Mouse (Mus musculus): ENCODE data around the gene Meox1. TPM values are rescaled to one million over a fixed set of nuclear protein-coding genes. Genes with fewer than 3 reads are reported as not detected.
A peak's percentile ranks its signal among the peaks of the same experiment; 100 is the strongest.

Meox1 gene
- polyA plus RNA-seq, 2 experiments: 15.2 to 20.8 TPM

DNA sequence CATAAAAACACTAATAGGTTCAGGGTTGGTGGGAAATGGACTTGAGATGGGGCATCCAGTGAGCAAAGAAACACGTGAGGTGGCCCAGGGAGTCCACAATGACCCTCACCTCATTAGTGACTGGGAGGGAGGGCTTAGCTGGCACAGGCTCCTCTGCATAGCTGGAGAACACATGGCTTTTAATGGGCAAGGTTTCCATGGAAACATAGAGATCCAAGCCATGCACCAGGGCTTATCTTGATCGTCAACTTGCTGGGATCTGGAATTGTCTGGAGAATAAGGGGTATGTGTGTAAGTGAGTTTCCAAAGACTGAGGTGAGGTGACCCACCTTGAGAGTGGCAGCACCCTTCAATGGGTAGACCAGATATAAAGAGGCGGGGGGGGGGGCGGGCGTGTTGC is 19.2 kb downstream of the Meox1 start:
- ATAC-seq (ENCODE audit: low FRiP score, low read depth) (no peak), DNase-seq (ENCODE audit: low spot score) (no peak)
- Histone ChIP-seq H3K4me1 (ENCODE audit: control insufficient read depth, insufficient read depth, low read length) (peaks cover 34% of the 10 kb centered on the region), H3K9me3 (ENCODE audit: control insufficient read depth, low read length) (no peaks in the 10 kb centered on the region), H3K36me3 (ENCODE audit: control insufficient read depth, insufficient read depth, low read length) (no peaks in the 10 kb centered on the region), H3K27me3 (ENCODE audit: control insufficient read depth, insufficient read depth, low read length) (no peaks in the 10 kb centered on the region), H3K4me2 (replicated peaks; ENCODE audit: low read depth, low read length, severe bottlenecking) (no peak overlapping the region), H3K9ac (ENCODE audit: low read depth, low read length, severe bottlenecking) (no peak overlapping the region), H3K27ac (replicated peaks; ENCODE audit: low read depth, low read length) (no peak overlapping the region), H3K4me3 (replicated peaks; ENCODE audit: low read length) (no peak overlapping the region)
- no peak for TF ChIP-seq POLR2A (IDR thresholded peaks at IDR 0.05; ENCODE audit: borderline replicate concordance, extremely low read depth, insufficient read depth, insufficient read length)
- WGBS: 47% methylated on average over 5 of the region's 5 CpGs

DNA sequence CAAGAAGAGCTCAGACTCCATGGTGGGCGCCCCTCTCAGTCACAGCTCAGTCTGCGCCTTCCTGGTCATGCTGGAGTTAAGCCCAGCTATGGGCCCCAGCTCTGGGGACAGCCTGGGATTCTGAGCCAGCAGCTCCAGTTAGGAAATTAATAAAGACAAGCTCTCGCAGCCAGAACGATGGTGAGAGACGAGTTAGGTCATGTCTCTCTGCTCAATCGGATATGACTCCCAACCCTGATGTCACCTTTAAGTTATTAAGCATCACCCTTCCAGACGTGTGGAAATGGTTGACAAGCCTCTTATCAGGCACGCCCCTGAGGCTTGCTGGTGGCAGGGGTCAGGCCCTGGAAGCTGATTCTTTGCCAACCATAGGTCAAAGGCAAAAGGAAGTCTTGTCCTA is 20.3 kb downstream of the Meox1 start:
- Histone ChIP-seq H3K4me1 (ENCODE audit: control insufficient read depth, insufficient read depth, low read length) (peaks cover 27% of the 10 kb centered on the region), H3K9me3 (ENCODE audit: control insufficient read depth, low read length) (no peaks in the 10 kb centered on the region), H3K4me3 (replicated peaks; ENCODE audit: low read length) (no peak overlapping the region), H3K27me3 (ENCODE audit: control insufficient read depth, insufficient read depth, low read length) (no peaks in the 10 kb centered on the region), H3K36me3 (ENCODE audit: control insufficient read depth, insufficient read depth, low read length) (no peaks in the 10 kb centered on the region), H3K27ac (replicated peaks; ENCODE audit: low read depth, low read length) (peak overlapping the region; percentile 48; the same call in 1 of the 2 replicates), H3K4me2 (replicated peaks; ENCODE audit: low read depth, low read length, severe bottlenecking) (no peak overlapping the region), H3K9ac (ENCODE audit: low read depth, low read length, severe bottlenecking) (no peak overlapping the region)
- no peak for TF ChIP-seq POLR2A (IDR thresholded peaks at IDR 0.05; ENCODE audit: borderline replicate concordance, extremely low read depth, insufficient read depth, insufficient read length)
- DNase-seq (ENCODE audit: low spot score) (peak; percentile 42), ATAC-seq (ENCODE audit: low FRiP score, low read depth) (peak; percentile 53)
- WGBS: 39% methylated on average over 8 of the region's 8 CpGs

DNA sequence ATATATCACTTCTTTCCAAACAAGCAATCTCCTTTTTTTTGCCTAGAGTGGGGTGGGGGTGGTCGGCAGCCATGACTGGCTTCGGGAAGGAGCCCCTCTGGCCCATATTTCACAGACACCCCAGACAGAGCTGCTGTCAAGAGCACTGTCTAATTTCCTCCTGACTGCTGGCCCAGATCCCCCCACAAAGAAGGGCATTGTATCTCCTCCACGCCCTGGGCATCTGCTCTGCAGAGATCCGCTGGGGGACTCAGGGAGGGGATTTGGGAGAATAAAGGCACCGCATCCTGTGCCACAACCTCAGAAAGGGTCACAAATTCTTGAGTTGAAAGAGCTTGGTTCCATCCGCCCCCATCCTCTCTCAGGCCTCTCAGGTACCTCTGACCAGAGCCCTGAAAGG is 22.7 kb downstream of the Meox1 start:
- ATAC-seq (ENCODE audit: low FRiP score, low read depth): no peak
- H3K4me3 ChIP-seq (replicated peaks; ENCODE audit: low read length): no peak overlapping the region
- H3K4me2 ChIP-seq (replicated peaks; ENCODE audit: low read depth, low read length, severe bottlenecking): no peak overlapping the region
- no peak overlapping the region for H3K9ac ChIP-seq (ENCODE audit: low read depth, low read length, severe bottlenecking)
- no peaks in the 10 kb centered on the region for H3K27me3 ChIP-seq (ENCODE audit: control insufficient read depth, insufficient read depth, low read length)
- H3K4me1 ChIP-seq (ENCODE audit: control insufficient read depth, insufficient read depth, low read length): peaks cover 31% of the 10 kb centered on the region
- no peaks in the 10 kb centered on the region for H3K9me3 ChIP-seq (ENCODE audit: control insufficient read depth, low read length)
- 52% methylated on average over 6 of the region's 6 CpGs for WGBS
- TF ChIP-seq POLR2A (IDR thresholded peaks at IDR 0.05; ENCODE audit: borderline replicate concordance, extremely low read depth, insufficient read depth, insufficient read length): no peak
- H3K27ac ChIP-seq (replicated peaks; ENCODE audit: low read depth, low read length): no peak overlapping the region
- DNase-seq (ENCODE audit: low spot score): no peak
- H3K36me3 ChIP-seq (ENCODE audit: control insufficient read depth, insufficient read depth, low read length): no peaks in the 10 kb centered on the region

DNA sequence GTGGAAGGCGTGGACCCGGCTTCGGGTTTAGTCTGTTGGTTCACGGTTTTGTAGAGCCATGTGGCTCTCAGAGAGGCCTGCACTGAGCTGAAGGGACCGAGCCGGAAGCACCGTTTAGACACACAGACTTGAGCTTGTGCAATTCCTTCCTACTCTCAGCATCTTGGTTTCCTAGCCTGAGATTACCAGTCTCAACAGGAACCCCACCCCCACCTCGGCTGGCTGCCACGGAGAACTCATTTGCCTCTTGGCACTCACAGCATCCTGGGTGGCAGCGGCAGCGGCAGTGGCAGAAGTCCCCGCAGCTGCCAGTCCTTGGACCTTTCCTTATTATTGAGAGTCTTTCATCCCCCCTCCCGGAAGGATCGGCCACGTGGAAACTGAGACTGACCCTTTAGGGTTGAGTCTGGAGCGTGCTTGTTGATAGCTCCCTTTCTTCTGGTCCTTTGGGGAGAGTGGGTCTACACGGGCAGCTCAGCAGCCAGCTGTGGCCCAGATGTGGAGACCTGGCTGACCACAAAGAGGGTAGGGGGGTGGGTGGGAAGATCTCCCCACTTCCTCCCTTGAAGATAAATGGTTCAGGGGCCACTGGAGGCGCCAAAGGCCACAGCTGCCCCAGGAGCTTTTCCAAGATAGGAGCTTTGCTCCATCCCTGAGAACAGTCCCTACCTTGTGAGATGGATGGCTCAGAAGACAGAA is 24.0 kb downstream of the Meox1 start:
- H3K4me2 ChIP-seq (replicated peaks; ENCODE audit: low read depth, low read length, severe bottlenecking): no peak overlapping the region
- no peaks in the 10 kb centered on the region for H3K27me3 ChIP-seq (ENCODE audit: control insufficient read depth, insufficient read depth, low read length)
- no peaks in the 10 kb centered on the region for H3K9me3 ChIP-seq (ENCODE audit: control insufficient read depth, low read length)
- WGBS: 41% methylated on average over 18 of the region's 18 CpGs
- peaks cover 31% of the 10 kb centered on the region for H3K4me1 ChIP-seq (ENCODE audit: control insufficient read depth, insufficient read depth, low read length)
- DNase-seq (ENCODE audit: low spot score): no peak
- no peaks in the 10 kb centered on the region for H3K36me3 ChIP-seq (ENCODE audit: control insufficient read depth, insufficient read depth, low read length)
- H3K4me3 ChIP-seq (replicated peaks; ENCODE audit: low read length): no peak overlapping the region
- no peak for TF ChIP-seq POLR2A (IDR thresholded peaks at IDR 0.05; ENCODE audit: borderline replicate concordance, extremely low read depth, insufficient read depth, insufficient read length)
- H3K9ac ChIP-seq (ENCODE audit: low read depth, low read length, severe bottlenecking): no peak overlapping the region
- ATAC-seq (ENCODE audit: low FRiP score, low read depth): no peak
- no peak overlapping the region for H3K27ac ChIP-seq (replicated peaks; ENCODE audit: low read depth, low read length)

DNA sequence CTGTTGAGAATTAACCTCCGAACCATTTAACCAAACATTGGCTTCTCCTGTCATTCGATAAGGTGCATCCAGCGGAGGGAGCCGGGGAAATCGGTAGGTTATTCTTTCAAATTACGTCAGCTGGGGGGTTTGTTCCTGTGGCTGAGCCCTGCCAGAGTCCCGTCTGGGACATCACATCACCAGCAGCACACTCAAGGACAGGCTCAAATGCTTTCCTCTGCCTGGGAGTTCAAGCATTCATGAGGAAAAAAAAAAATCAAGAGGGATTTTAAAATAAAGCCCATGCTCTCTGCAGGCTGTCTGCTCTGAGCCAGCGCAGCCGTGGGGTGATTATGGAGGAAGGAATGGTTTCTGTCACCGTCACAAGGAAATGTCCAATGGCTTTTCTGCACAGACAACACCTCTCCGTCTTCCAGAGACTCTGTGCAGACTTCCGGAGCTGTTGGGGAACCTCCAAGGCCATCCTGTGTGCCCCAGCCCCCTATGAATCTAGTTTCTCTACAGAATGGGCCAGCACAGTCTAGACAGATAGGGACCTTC is 26.6 kb downstream of the Meox1 start:
- 32% methylated on average over 12 of the region's 12 CpGs for WGBS
- H3K4me1 ChIP-seq (ENCODE audit: control insufficient read depth, insufficient read depth, low read length): peaks cover 16% of the 10 kb centered on the region
- 0 out of 2 replicates have a peak overlapping the region, but pooled peaks have one; percentile 7 for H3K4me2 ChIP-seq (replicated peaks; ENCODE audit: low read depth, low read length, severe bottlenecking)
- H3K9me3 ChIP-seq (ENCODE audit: control insufficient read depth, low read length): no peaks in the 10 kb centered on the region
- H3K27ac ChIP-seq (replicated peaks; ENCODE audit: low read depth, low read length): peak overlapping the region; percentile 52
- no peak overlapping the region for H3K9ac ChIP-seq (ENCODE audit: low read depth, low read length, severe bottlenecking)
- DNase-seq (ENCODE audit: low spot score) (no peak), ATAC-seq (ENCODE audit: low FRiP score, low read depth) (peak; percentile 55; the same call in 1 of the 2 replicates)
- no peak for TF ChIP-seq POLR2A (IDR thresholded peaks at IDR 0.05; ENCODE audit: borderline replicate concordance, extremely low read depth, insufficient read depth, insufficient read length)
- no peak overlapping the region for H3K4me3 ChIP-seq (replicated peaks; ENCODE audit: low read length)
- no peaks in the 10 kb centered on the region for H3K36me3 ChIP-seq (ENCODE audit: control insufficient read depth, insufficient read depth, low read length)
- no peaks in the 10 kb centered on the region for H3K27me3 ChIP-seq (ENCODE audit: control insufficient read depth, insufficient read depth, low read length)

All from limb, embryonic 14.5 days (tissue).